Mouse (Mus musculus): ENCODE results near the gene Borcs5.

DNA sequence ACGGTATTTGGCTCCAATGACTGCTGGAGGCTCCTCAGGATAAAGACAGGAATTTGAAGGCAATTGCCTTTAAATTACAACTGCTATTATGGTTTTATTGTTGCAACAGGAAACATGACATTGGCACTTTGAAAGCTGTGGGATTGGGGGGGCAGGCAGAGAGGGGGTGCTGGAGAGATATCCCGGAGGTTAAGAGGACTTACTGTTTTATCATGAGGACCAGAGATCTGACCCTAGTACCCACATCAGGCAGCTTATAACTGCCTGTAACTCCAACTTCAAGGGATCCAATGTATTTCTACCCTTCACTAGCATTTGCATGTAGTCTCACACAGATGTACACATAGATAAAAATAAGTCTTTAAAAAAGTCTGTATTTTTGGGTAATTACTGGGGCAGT lies 29.2 kb downstream of the Borcs5 start:
- TF ChIP-seq POLR2AphosphoS2 (IDR thresholded peaks at IDR 0.05; ENCODE audit: insufficient read length, low read depth): no peak
- TF ChIP-seq TCF12 (IDR thresholded peaks at IDR 0.05; ENCODE audit: insufficient read depth, poor library complexity, severe bottlenecking): no peak
- TF ChIP-seq POLR2A (IDR thresholded peaks at IDR 0.05; ENCODE audit: insufficient read length, low read depth): no peak

Measured in myocyte (in vitro differentiated cells).